Mouse (Mus musculus) mammary gland, adult 2 months (tissue): ENCODE results near the gene Elovl4. TPM values are rescaled to one million over a fixed set of nuclear protein-coding genes. Genes with fewer than 3 reads are reported as not detected.

ENCODE experiments used
- polyA plus RNA-seq: library from polyadenylated mRNA; depleted of rRNA; stranded (reverse); fragments of >200 nt; gene quantifications from 2 replicates; pipeline ENCODE4 v1.2.3, GENCODE M21; 2012; ENCODE audit warnings: low replicate concordance; rRNA removed

The Elovl4 gene
- polyA plus RNA-seq, result 1.2 and 15.0 TPM in 2 replicates

DNA sequence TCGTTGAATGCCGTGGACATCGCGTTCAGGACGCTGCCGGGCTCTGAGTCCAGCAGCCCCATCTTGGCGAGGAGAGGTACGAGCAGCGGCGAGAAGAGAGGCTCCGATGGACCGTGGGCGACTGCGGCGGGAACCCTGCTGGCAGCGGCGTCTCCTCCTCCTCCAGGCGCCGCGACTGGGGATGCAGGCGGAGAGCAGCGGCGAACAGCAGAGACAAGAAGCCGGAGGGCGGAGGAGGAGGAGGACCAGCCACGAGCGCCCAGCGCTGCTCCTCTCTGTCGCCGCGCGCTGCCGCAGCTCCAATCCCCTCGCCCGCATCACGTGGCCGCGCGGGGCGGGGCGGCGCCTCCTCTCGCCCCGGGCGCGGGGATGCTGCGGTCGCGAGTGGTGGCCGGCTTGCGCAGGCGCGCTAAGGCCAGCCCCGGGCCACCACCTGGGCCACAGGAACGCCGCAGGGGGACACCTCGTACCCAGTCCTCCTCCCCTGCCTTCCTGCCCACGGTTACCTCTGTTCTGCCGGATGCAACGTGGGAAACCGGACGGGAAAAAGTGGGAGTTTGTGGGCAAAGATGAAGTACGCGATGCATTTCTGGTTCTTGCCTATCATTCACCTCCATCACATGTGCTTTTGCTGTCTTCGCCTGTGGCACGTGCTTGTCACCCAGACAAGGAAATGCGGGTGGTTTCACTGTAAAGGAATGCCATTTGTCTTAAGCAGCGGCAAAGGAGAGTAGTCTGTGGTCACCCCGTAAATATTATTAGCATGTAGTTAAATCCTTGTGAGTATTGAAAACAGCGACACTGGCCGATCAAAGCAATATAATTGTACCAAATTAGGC, at the start of gene Elovl4:
Elovl4 (minus strand) TSS at position 301 of the 839 bp plus-strand sequence.

DNA sequence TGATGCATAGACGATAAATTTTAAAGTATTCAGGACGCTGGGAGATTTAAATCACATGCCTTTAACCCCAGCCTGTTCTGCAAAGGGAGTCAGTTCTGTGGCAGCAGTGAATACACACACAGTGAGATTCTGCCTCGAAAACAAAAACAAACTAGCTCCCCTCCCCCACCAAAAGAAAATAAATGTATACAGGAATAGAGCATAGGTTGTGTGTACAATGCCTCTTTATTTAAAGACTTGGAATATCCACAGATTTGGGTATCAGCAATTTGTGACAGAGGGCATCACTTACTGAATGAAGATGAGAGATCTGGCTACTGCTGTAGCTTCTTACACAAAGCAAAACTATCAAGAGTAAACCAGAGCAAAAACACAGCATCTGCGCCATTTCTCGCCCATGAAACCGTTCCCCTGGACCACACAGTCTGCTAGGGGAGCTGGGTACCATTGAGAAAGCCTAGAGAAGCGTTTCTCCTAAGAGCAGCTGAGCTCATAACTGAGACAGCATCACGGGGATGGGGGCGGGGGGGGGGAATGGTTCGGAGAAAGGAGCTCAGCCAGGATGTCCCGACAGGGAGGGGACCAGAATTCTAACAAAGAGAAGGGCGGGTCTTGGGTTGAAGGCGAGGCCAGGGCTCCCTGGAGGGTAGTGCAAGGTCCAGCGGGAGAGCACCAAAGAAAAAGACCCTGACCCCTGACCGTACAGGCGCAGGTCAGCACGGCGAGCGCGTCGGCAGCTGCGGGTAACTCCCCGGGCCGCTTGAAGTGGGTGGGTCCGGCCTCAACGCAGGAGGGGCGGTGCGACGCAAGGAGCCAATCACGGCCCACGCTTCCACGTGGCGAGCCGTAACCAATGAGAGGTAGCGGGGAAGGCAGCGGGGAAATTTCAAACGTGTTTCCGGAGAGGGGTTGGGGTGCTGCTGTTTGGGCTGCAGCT, 28.0 kb upstream of the Elovl4 start, which contains the start of gene Ttk:
Ttk (plus strand) TSS at position 879 of the 937 bp plus-strand sequence.

Other genes starting within 250 kb of the Elovl4 start
- 0.08 and 0.14 TPM in 2 replicates for gene Ttk, start 28.4 kb upstream of the Elovl4 start, polyA plus RNA-seq
- 39.7 and 55.7 TPM in 2 replicates for gene Bckdhb, start 118.9 kb upstream of the Elovl4 start, polyA plus RNA-seq